Mouse (Mus musculus): ENCODE measurements at regions not wholly inside any gene's neighbourhood (a gene's known extent, or its start where the extent isn't known, plus 50 kb on each side); places are given as distances from the start of the nearest gene placed in this dataset.

- TF ChIP-seq CTCF (IDR thresholded peaks at IDR 0.05) (no peak), EP300 (IDR thresholded peaks at IDR 0.05) (no peak)
Measured at GRCm38 (mm10) chr15:86807296-86808080, 593.2 kb downstream of the Tbc1d22a start.

All from lung, postnatal 0 days (tissue).